Mouse (Mus musculus) mammary gland, adult 2 months (tissue): ENCODE results near the gene Sbno2. TPM values are rescaled to one million over a fixed set of nuclear protein-coding genes. Genes with fewer than 3 reads are reported as not detected.

Experiments used
- polyA plus RNA-seq: library from polyadenylated mRNA; depleted of rRNA; stranded (reverse); fragments of >200 nt; gene quantifications from 2 replicates; pipeline ENCODE4 v1.2.3, GENCODE M21; 2012; ENCODE audit warnings: low replicate concordance; rRNA removed

The Sbno2 gene
- polyA plus RNA-seq: 106 and 161 TPM in 2 replicates

GRCm38 (mm10) chr10:80105460-80105859, at the start of gene Sbno2:
Sbno2 (minus strand) TSS chr10:80105571.

GRCm38 (mm10) chr10:80147719-80148601, 42.6 kb upstream of the Sbno2 start, which contains the start of gene Midn:
Midn (plus strand) TSS chr10:80148272.

GRCm38 (mm10) chr10:80140666-80141035, 35.3 kb upstream of the Sbno2 start, which contains the start of gene Cbarp:
Cbarp (minus strand) TSS chr10:80140835.

GRCm38 (mm10) chr10:80138553-80139438, 33.4 kb upstream of the Sbno2 start, which contains the start of gene Atp5d:
Atp5d (plus strand) TSS chr10:80138632.

GRCm38 (mm10) chr10:80115290-80115943, 10.0 kb upstream of the Sbno2 start, which contains the start of gene Stk11:
Stk11 (plus strand) TSS chr10:80115803.

GRCm38 (mm10) chr10:80047041-80047565, 58.3 kb downstream of the Sbno2 start, which contains the start of gene Gpx4:
Gpx4 (plus strand) TSS chr10:80047166.

GRCm38 (mm10) chr10:80039559-80039979, 65.8 kb downstream of the Sbno2 start, which contains the start of gene Polr2e:
Polr2e (minus strand) TSS chr10:80039795.

GRCm38 (mm10) chr10:80016511-80016910, 88.9 kb downstream of the Sbno2 start, which contains the start of gene Arhgap45:
Arhgap45 (plus strand) TSS chr10:80016653.

Other genes starting within 250 kb of the Sbno2 start
- gene Prtn3, start 231.1 kb downstream of the Sbno2 start, polyA plus RNA-seq: 17.2 and 40.5 TPM in 2 replicates
- gene Plppr3, start 230.9 kb downstream of the Sbno2 start, polyA plus RNA-seq: 29.8 and 33.3 TPM in 2 replicates
- gene Elane, start 219.3 kb downstream of the Sbno2 start, polyA plus RNA-seq: 3.4 and 5.8 TPM in 2 replicates
- 26,645 and 44,997 TPM in 2 replicates for gene Cfd, start 214.7 kb downstream of the Sbno2 start, polyA plus RNA-seq
- 66.2 and 92.4 TPM in 2 replicates for gene Med16, start 196.6 kb downstream of the Sbno2 start, polyA plus RNA-seq
- not detected in 2 replicates for gene Gm26602, start 194.7 kb downstream of the Sbno2 start, polyA plus RNA-seq
- gene Kiss1r, start 188.6 kb downstream of the Sbno2 start, polyA plus RNA-seq: 9.0 and 14.4 TPM in 2 replicates
- gene R3hdm4, start 184.4 kb downstream of the Sbno2 start, polyA plus RNA-seq: 194 and 208 TPM in 2 replicates
- 5.2 and 16.6 TPM in 2 replicates for gene Arid3a, start 178.5 kb downstream of the Sbno2 start, polyA plus RNA-seq
- 47.1 and 52.1 TPM in 2 replicates for gene Wdr18, start 145.4 kb downstream of the Sbno2 start, polyA plus RNA-seq
- 0.10 and 0.30 TPM in 2 replicates for gene Grin3b, start 134.9 kb downstream of the Sbno2 start, polyA plus RNA-seq
- gene Tmem259, start 121.2 kb downstream of the Sbno2 start, polyA plus RNA-seq: 304 and 505 TPM in 2 replicates
- gene Cnn2, start 117.0 kb downstream of the Sbno2 start, polyA plus RNA-seq: 138 and 301 TPM in 2 replicates
- gene Abca7, start 109.1 kb downstream of the Sbno2 start, polyA plus RNA-seq: 23.5 and 40.2 TPM in 2 replicates
- 152 and 343 TPM in 2 replicates for gene Arhgap45, start 88.9 kb downstream of the Sbno2 start, polyA plus RNA-seq
- 129 and 172 TPM in 2 replicates for gene Polr2e, start 65.8 kb downstream of the Sbno2 start, polyA plus RNA-seq
- 1,265 and 1,308 TPM in 2 replicates for gene Gpx4, start 58.4 kb downstream of the Sbno2 start, polyA plus RNA-seq
- gene Stk11, start 10.2 kb upstream of the Sbno2 start, polyA plus RNA-seq: 164 and 186 TPM in 2 replicates
- gene Atp5d, start 33.1 kb upstream of the Sbno2 start, polyA plus RNA-seq: 1,044 and 2,712 TPM in 2 replicates
- 27.7 and 53.0 TPM in 2 replicates for gene Cbarp, start 35.3 kb upstream of the Sbno2 start, polyA plus RNA-seq
- 83.5 and 239 TPM in 2 replicates for gene Midn, start 42.7 kb upstream of the Sbno2 start, polyA plus RNA-seq
- 93.4 and 153 TPM in 2 replicates for gene Cirbp, start 60.4 kb upstream of the Sbno2 start, polyA plus RNA-seq
- gene 1600002K03Rik, start 67.4 kb upstream of the Sbno2 start, polyA plus RNA-seq: 11.7 and 15.0 TPM in 2 replicates
- 5.0 and 12.1 TPM in 2 replicates for gene Efna2, start 73.9 kb upstream of the Sbno2 start, polyA plus RNA-seq
- gene Mum1, start 120.9 kb upstream of the Sbno2 start, polyA plus RNA-seq: 45.9 and 46.8 TPM in 2 replicates
- gene Ndufs7, start 143.6 kb upstream of the Sbno2 start, polyA plus RNA-seq: 857 and 948 TPM in 2 replicates
- gene Gamt, start 155.4 kb upstream of the Sbno2 start, polyA plus RNA-seq: 41.6 and 54.2 TPM in 2 replicates
- 40.3 and 92.4 TPM in 2 replicates for gene Dazap1, start 155.9 kb upstream of the Sbno2 start, polyA plus RNA-seq
- 1,242 and 1,668 TPM in 2 replicates for gene Rps15, start 186.9 kb upstream of the Sbno2 start, polyA plus RNA-seq
- gene Apc2, start 190.4 kb upstream of the Sbno2 start, polyA plus RNA-seq: 1.4 and 1.9 TPM in 2 replicates
- 57.6 and 67.1 TPM in 2 replicates for gene 2310011J03Rik, start 215.0 kb upstream of the Sbno2 start, polyA plus RNA-seq
- 18.9 and 31.0 TPM in 2 replicates for gene Pcsk4, start 223.9 kb upstream of the Sbno2 start, polyA plus RNA-seq
- 17.8 and 36.0 TPM in 2 replicates for gene Reep6, start 224.4 kb upstream of the Sbno2 start, polyA plus RNA-seq
- 47.3 and 58.2 TPM in 2 replicates for gene Adamtsl5, start 242.8 kb upstream of the Sbno2 start, polyA plus RNA-seq